Mouse (Mus musculus) cerebellum, adult 18-20 months (tissue): ENCODE measurements at regions not wholly inside any gene's neighbourhood (a gene's known extent, or its start where the extent isn't known, plus 50 kb on each side); places are given as distances from the start of the nearest gene placed in this dataset.
A peak's percentile ranks its signal among the peaks of the same experiment; 100 is the strongest.

Experiments
- DNase-seq, 2 experiments: peaks; one replicate each; pipeline ENCODE4 v3.0.0; 2021

DNA sequence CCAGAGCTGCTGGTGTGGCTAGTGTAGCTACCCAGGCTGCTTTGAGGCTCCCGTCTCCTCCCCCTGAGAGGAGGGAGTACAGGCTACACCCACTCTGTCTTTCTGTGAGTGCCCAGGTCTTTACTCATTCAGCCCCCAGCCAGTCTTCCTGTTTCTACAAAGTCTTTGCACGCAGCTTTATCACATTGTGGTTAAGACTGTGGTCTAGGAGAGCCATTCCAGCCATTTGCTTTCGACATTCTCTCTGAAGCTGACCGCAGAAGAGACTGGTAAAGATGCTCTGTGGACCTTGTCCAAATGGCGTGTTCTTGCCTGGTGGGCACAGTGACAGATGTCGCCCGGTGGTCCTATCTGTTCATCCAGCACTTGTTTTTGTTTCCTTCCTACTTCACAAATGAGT is 62.0 kb downstream of the Tpra1 start:
- no peak for DNase-seq

DNA sequence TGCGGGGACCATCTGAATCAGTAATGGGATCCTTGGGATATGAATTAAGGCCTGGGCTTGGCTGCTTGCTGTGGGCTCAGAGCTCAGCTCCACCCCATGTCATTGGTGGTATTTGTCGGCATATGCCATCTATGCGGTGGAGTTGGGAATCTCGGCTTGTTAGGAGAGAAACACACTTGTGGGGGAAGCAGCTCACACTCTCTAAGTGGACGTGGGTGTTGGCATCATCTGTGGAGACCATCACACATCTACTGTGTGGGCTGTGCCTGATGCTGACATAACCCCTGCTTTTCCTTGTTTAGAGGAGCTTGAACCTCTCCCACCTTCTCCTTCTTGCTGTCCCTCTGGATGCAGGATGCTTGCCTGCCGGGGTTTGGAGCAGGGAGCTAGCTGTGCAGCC is 62.9 kb downstream of the Tpra1 start:
- no peak for DNase-seq

DNA sequence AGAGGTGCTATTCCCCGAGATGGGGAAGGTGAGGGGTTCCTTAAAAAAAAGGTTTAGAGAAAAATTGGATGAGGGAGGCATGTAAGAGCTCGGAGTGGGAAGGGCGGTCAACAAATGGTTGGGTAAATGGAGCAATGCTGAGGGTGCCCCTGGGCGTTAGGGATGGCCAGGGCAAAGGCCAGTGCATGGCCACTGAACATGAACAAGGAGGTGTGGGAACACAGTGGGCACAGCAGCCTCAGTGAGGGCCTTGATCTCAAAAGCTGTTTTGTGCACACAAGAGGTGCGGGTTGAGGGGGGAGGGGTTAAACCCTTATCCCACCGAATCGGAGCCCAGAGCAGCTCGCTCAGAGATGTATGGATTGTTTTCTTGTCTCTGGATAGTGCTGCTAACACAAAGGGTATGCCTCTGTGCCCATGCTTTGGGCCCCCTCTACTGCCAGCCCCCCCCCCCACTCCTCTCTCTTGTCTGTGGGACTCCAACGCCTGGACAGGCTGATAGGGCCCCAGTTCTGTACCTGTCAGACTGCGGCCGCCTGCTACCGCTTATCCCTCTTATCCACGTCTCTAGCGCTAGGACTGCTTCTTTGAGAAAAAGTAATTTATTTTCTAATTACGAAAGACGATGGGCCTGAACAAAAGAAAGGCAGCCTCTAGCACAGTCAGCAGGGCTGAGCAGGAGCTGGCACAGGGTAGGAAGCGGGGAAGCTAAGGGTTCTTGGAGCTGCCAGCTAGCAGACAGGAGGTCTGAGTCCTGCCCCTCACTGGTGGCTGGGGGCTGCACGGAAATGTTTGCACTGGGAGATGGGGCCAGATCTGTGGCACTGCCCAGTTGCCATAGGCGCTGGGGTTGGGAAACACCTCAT is 63.5 kb downstream of the Tpra1 start:
- DNase-seq, result no peak

DNA sequence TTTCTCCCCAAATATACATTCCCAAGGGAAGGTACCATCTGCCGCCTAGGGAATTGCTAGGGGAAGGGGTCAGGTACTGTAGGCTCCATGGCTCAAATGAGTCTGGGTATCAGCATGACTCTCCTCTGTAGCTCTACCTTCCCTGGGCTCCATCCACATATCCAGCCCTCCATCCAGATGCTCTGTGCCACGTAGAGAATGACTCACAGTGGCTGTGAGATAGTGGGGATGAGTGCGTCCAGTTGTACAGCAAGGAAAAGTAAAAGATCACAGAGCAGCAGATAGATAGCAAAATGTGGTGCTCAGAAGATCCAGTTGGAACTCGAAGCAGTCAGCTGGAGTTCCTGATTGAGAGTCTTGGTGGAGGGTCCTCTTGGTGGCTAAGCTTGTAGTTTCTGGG is 64.5 kb downstream of the Tpra1 start:
- no peak for DNase-seq

DNA sequence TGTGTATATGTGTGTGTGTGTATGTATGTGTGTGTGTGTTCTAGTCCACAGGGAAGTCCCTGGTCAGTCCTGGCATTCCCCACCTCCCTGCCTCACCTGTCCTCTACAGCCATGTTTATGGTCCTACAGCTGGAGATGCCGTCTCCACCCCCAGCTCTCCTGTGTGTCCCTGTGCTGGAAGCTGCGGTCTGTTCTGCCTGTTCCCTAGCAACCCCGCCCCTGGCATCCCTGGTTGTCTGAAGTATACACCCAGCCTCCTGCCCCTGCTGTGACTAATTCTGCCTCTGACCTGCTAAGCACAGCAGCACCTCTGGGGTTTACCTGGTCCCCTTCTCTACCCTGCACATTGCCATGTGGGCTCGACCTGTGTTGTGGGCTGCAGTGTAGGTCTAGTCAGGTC is 66.8 kb downstream of the Tpra1 start:
- no peak for DNase-seq

DNA sequence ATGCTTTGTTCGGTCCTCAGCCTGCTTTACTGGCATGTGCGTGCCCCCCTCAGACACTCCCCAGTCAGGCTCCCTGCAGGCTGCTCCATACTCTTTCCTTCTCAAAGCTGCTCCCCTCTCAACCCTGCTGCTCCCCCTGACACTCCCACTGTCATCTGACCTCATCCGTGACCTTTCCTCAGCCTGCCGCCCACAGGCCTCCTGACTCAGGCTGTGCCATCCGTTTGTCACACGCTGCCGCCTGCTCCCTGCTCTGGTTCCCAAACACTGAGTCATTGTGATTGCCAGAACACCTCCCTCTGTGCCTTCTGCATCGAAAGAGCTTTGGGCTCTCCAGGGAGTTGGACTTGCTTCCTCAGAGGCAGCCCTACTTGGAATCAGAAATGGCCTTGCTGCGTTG is 69.7 kb downstream of the Tpra1 start:
- peak; percentile 47 to 61 for DNase-seq

DNA sequence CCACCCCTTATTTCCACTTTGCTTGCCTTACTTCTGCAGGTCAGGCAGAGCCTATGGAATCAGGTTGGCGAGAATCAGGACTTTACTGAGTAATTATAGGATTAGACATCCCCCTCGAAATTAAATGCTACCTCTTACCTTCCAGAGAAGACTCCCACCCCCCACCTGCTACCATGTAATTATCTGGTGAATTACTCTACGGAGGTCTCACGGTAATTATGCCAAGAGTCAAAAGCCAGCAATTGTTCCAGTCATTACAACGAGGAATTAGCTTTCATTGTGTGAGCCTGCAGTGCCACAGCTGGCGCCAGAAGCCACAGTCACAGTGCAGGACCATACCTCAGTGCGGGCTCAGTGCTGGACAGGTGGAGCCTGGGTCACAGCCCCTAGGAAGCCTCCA is 72.4 kb downstream of the Tpra1 start:
- no peak for DNase-seq

DNA sequence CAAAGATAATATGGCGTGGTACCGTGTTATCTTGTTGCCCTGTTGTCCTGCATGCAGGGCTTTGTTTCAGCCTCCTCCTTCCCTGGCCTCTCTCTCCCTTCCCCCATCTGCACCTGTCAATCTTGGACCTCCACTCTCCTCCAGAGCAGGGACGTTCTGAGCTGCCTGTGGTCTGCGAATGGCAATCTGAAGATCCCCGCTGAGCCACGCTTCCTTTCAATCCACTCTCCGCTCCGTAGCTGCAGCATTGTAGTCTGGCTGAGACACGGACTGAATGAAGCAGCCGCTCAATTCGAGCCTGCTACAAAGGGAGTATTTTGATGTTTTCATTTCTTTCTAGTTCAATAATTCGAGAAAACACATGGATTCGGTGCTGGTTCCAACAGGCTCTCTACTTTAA is 74.5 kb downstream of the Tpra1 start:
- DNase-seq, result no peak

DNA sequence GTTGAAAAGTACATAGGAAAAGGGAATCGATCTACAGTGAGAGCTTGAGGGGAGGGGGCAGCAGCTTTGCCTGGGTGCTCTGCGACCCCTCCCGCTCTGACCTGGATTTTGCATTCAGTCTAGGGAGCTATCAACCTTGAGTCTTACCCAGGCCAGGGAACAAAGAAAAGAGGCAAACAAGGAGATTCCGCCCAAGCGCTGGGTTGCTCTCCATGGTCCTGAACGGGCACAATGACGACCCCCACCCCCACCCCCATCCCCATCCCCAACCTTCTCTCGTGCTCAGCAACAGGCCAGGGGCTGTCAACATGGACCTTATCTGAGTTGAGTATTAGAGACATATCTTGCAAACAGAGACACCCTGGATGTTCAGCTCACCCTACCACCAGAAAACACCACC is 74.9 kb downstream of the Tpra1 start:
- no peak for DNase-seq

DNA sequence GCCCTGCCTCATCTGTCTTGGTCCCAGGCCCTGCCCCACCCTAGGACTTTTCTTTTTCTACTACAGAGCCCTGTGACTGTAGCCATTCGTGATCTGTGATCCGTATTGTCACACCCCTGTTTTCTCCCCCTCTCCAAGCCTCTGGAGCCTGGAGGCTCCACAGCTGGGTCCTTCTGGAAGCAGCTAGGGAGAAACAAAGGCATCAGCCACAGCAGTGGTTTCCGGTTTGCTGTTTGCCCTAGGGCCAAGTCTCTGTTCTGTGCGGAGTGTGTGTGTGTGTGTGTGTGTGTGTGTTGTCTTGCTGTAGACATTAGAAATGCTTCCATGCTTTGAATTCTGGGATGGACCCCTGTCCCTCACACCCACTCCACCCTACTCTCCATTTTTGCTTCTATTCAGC is 76.9 kb downstream of the Tpra1 start:
- DNase-seq, result no peak

DNA sequence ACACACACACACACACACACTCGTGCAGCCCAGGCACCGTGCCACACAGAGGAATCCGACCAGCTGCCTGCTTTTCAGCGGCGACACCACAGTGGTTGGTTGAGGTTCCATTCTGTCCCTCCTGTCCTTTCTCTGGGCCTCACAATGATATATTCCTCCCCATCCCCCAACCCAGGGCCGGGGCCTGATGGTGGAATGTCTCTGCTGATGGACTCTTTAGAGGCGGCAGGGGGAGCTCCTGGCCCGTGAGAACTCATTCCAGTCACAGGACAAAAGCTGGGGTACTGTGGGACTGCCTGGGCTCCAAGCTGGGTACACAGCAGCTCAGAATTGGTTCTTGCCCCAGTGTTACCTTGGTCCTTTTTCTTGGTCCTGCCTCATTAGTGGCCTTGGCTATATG is 78.1 kb downstream of the Tpra1 start:
- DNase-seq, result peak; percentile 48 to 54

DNA sequence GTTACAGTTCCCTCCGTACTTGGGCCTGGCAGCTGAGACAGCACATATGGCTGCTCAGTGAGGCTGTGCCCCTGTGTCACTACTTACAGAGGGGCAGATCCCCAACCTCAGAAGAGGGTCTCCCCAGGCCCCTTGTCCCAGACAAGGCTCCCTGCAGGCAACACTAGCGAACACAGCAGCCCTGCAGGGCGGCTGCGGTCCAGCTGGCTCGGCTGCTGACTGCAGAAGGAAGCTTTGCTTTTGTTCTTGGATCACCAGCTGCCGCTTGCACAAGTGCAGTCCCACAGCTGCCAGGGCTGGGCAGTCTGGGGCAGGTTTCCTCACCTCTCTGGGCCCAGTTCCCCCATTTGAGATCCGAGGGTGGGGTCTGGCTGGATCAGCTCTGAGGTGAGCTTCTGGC is 79.5 kb downstream of the Tpra1 start:
- no peak for DNase-seq

DNA sequence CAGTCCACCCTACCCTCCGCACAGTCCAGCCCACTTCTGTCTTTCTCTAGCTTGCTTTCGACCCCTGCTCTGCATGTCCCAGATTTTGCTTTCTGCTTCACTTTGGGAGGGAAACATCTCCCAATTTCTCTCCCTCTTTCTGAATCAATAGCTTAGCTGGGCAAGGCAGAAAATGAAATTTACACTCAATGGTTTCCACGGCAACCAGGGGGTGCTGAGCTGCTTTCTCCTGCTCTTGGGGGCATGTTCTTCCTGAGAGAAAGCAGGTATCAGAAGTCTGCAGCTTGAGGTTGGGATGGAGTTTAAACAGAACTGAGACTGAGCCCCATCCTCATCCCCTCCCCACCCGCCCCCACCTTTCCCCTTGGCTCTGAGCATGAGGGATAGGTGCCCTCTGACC is 82.1 kb downstream of the Tpra1 start:
- no peak for DNase-seq

DNA sequence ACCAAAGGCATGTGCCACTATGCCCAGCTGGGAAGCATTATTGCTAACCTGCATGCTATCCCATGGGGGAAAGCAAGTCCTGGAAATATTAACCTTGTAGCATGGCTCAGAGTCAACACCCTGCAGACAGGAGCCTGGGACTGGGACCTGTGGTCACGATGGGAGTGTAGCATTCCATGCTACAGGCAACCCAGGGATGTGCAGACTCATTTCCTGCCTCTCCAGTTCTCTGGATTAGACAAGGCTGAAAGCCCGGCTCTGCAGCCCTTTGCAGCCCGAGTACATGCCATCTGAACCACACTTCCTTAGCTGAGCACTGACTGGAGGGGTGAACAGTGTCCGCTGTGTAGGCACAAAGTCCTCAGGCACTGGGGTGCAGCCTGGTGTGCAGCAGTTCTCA is 82.8 kb downstream of the Tpra1 start:
- no peak for DNase-seq

DNA sequence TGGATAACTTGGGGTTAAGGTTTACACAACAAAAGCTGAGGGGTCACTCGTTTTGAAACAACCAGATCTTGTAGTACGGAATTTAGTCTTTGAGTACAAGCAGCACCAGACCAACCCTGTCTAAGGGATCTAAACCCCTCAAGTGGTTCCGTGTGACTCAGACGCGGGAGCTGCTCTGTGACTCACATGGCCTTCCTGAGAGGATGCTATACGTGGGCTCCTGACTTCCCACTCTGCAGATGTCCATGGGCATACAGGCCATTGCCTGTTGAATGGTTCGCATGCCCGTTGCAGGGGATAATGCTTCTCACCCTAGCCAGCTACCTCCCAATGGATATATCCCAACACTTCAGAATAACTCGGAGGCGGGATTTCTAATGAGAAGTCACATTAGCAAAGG is 86.5 kb downstream of the Tpra1 start:
- no peak for DNase-seq

DNA sequence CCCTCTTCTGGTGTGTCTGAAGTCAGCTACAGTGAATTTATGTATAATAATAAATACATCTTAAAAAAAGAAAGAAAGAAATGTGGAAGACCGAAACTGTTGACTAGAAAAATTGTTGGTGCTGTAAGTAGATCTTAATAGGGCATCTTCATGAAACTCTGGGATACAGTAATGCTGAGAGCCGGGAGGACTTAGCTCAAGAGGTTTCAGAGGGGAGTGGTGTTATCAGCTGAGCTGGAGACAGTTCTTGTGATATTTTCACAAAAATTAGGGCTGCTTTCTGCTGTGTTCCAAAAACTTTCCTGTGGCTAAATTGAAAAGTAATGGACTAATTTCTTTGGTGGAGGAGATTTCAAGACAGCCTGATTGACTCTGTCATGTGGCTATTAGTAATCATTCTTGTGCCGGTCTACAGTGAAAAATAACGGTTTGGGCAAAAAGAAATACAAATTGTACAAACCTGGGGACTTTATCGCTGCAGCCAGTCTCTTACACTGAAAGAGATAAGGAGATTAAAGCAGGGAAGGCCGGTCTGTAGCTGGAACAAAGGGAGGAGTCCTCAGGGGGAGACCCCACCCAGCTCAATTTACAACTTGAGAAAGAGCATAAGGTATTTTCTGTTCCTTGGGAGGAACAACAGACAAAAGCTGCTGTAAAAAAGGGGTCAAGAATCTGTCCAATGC is 87.7 kb downstream of the Tpra1 start:
- no peak for DNase-seq

DNA sequence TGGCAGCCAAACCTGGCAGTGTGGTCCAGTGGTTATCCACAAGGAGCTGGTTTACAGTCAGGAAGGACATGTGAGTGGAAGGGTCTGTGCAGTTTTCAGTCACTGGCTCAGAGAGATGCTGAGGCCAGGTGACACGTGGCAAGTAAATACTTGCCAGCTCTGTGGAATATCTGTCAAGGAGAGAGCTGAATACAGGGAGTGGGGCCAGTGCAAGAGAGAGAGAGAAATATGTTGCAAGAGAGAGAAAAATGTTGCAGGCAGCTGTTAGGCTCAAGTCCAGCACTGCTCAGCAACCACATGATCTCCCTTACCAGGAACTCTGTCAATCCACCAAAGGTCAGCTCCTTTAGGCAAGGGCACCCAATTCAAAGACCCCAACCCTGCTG is 88.2 kb downstream of the Tpra1 start:
- DNase-seq, result no peak

DNA sequence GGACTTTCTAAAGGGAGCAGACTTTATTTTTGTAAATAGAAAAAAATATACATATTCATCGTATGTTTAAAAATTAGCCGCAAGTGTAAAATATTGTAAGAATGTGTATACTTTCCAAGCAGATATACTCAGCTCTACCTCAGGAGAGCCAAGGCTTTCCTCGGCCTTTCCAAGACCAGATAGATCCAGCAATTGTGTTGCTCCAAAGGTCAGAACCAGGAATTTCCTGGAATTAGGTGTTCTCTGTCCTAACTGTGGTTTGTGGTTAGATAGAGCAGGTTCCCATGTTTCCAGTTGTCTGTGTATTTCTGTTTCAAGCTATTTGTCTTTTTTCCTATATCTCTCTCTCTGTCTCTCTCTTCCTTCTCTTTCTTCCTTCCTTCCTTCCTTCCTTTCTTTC is 93.0 kb downstream of the Tpra1 start:
- no peak for DNase-seq

DNA sequence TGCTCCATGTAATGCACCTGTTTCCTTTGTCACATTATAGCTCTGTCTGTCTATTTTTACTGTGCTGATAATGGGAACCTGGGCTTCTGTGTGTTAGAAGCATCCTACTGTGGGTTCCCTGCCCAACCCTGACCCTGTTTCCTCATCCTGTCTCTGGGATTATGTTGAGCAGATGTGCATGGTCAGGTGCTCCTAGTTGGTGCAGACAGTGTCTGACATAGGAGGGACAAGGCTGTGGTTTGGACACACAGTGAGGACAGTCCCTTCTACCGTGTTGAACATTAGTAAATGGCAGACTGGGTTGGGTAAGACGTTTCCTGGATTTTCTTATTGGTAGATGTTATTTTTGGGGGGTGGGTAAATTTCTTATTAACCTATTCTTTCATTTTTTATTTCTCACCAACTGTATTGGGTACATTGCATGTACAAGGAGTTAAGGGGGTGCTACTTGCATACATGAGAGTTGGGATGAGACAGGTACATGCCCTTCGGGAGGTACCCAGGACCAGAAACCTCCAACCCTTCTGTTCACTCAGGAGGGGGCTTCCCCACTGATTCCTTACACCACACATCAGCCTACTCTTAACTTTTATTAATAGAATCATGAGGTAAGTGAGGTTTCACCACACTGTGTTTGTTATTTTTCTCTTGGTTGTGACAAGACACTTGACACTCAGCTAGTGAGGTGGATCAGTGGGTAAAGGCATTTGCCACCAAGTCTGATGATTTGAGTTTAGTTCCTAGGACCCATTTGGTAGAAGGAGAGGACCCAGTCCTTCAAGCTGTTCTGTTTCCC is 97.1 kb downstream of the Tpra1 start:
- no peak for DNase-seq

DNA sequence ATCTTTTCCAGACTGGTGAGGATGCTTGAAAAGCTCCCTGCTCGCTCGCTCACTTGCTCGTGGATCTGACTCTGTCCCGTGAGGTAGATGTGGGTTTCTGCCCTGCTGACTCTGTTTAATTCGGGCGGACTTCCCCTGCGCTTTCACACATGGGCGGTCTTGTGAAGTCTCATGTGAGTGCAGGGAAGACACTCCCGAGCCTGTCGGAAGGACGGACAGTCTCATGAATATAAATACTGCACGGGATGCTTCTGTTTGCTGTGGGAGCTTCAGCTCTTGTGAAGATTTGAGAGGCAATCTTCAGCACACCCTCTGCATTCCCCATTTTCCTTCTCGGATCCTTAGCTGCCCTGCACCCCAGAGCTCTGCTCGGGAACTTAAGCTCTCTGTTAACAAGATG is 98.3 kb downstream of the Tpra1 start:
- no peak for DNase-seq

DNA sequence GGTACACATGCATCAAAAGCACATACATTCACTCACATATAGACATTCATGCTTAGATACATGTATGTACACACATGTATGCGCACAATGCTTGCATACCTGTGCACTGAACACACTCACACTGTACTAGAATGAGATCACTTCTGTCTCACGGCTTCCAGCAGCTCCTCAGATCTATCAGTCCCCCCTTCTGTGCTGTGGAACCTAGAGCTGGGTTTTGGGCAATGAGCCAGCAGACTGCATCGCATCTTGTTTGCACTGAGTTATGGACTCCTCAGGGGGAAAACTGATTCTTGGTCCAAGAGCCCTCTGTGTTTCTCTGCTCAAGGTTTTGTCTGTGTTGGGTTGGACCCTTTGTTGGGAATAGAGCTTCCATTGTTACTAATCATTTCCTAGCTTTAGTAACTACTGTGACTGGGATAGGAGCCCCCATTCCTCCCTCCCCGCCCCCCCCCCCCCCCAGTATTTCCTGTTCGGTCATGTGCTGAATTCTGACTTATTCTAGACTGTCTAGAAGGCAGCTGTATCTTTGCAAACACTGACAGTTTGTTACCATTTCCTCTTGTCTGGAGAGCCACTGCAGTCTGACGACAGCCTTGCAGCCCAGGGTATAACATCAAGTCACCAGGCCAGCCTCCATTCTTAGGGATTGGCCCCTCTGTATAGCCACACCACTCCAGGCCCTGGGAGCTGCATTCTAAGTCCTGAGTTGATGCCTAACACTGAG is 101.3 kb downstream of the Tpra1 start:
- DNase-seq, result no peak

DNA sequence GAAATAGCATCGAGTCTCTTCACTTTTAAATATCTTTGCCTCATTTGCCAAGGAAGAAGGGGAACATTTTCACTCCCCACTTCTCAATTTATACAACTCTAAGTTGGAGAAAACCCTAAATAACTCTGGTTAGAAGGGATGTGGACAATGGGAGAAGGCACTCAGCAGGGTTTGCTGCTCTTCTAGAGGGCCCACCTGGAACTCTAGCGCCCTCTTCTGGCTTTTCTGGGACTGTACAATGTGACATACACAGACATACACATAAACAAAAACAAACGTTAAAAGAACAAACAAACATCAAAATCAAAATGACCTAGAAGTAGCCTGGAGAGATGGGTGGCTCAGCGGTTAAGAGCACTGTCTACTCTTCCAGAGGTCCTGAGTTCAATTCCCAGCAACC is 103.0 kb downstream of the Tpra1 start:
- DNase-seq, result no peak

DNA sequence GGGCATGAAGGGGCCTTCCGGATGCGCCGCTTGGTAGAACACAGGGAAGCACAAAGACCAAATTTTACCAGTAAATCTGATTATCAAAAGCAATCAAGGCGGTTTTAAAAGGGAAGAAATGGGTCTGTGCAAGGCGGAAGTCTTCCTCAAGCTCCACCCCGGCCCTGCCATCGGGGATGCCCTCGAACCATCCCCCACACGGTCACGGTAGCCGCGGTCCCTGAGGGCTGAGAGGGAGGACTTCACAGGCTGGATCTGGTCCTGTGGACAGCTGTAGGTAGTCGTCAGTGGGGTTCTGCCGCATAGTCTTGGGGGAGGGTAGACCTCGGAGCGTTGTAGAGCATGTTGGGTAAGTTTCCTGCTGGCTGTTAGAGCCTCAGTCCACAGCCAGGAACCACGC is 104.9 kb downstream of the Tpra1 start:
- no peak for DNase-seq
